Mouse (Mus musculus): ENCODE measurements around the gene Ccdc110.

The Ccdc110 gene

GRCm38 (mm10) chr8:45934582-45935014 lies at the start of gene Ccdc110:
Gene Ccdc110, plus strand, starts transcription at chr8:45934619.
- DNase-seq (ENCODE audit: low spot score): peak; percentile 97

- DNase-seq (ENCODE audit: low spot score): no peak
Measured at GRCm38 (mm10) chr8:45885202-45885685, 49.2 kb upstream of the Ccdc110 start, which contains the start of gene Pdlim3. Gene Pdlim3, plus strand, starts transcription at chr8:45885461.

DNA sequence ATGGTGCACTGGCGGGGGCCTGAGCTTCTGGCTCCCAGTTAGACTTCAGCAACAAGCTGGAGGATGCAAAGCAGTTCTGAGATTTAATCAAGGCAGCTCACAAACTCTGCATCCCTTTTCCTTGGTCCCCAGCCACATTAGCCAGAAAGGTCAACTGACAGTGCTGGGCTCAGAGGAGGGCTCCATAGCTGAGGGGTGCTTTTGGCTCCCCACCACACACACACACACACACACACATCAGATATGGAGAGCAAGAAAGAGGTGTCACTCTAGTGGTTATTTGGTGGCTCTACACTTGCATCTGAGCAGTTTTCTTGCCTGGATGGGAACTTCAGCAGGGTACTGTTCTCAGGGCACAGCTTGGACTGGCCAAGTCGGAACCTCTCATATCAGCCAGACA lies 48.6 kb upstream of the Ccdc110 start:
- no peak for DNase-seq (ENCODE audit: low spot score)

DNA sequence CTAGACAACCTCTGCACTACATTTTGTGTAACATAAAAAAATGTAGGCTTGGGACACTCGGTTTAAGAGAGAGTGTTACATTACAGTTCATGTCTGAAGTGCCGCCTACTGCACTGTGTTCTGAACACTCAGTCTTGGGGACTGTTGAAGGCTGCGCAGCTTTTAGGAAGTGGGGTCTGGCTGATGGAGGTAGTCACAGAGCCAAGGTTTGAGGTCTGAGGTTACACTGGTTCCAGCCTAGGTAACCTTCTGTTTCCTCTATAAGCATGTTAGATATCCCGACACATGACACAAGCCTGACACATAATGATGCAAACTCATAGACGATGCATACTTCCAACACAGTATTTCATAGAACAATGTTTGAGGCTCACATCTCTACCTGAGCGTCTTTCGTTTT lies 44.7 kb upstream of the Ccdc110 start:
- no peak for DNase-seq (ENCODE audit: low spot score)

GRCm38 (mm10) chr8:45896590-45896989 lies 37.8 kb upstream of the Ccdc110 start:
- no peak for DNase-seq (ENCODE audit: low spot score)

DNA sequence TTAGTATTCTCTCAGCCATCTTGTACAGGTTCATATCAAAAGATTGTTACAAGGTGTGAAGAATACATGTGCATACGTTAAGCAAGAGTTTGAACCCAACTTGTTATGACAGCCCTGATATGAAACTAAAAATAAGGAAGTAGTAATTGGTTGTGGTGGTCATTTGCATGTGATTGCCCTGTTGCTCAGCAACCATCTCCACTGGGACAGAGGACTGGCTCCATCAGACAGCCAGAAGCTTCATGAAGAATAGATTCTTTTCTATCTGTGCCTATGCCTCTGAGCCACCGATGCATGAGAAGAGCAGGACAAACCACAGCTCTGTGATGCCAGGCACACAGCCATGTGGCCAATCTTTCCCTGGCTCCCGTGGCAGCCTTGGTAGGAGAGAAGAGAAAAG lies 34.6 kb upstream of the Ccdc110 start:
- no peak for DNase-seq (ENCODE audit: low spot score)

GRCm38 (mm10) chr8:45901626-45902025 lies 32.8 kb upstream of the Ccdc110 start:
- no peak for DNase-seq (ENCODE audit: low spot score)

- DNase-seq (ENCODE audit: low spot score): no peak
Measured at GRCm38 (mm10) chr8:45903659-45904058, 30.8 kb upstream of the Ccdc110 start.

- no peak for DNase-seq (ENCODE audit: low spot score)
Measured at GRCm38 (mm10) chr8:45905591-45906250, 28.7 kb upstream of the Ccdc110 start.

- no peak for DNase-seq (ENCODE audit: low spot score)
Measured at GRCm38 (mm10) chr8:45906251-45906619, 28.2 kb upstream of the Ccdc110 start.

DNA sequence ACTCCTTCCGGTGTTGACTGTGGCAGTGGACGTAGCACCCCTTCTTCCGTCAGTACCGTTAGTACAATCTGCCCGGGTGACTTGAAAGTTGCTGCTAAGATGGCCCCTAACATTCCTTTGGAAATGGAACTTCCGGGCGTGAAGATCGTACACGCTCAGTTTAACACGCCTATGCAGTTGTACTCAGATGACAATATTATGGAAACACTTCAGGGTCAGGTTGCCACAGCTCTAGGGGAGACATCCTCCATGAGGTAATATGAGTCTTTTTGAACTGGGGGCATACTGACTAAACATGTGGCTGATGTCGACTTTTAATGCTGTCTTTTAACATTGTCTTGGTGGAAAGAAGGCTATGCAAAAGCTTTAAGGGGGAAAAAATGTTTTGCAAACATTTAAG lies 20.7 kb upstream of the Ccdc110 start:
- DNase-seq (ENCODE audit: low spot score): no peak

DNA sequence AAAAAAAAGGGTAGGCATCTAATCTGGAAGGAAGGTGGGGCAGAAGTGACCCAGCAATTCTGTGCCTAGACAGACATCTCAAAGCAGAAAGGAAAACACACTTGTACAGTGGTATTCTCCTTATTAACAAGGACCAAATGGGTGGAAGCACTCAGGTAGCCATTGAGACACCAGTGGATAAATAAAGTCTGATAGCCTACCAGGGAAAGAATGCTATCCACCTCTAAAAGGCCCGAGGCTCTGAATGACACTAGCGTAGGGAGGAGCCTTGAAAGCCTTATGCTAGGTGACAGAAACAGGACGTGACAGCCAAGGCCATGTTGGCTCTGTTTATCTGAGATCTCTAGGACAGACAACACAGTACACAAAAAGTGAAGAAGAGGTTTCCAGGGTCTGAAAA lies 17.9 kb upstream of the Ccdc110 start:
- no peak for DNase-seq (ENCODE audit: low spot score)

- no peak for DNase-seq (ENCODE audit: low spot score)
Measured at GRCm38 (mm10) chr8:45917040-45917679, 17.3 kb upstream of the Ccdc110 start.

- DNase-seq (ENCODE audit: low spot score): no peak
Measured at GRCm38 (mm10) chr8:45918891-45919290, 15.5 kb upstream of the Ccdc110 start.

GRCm38 (mm10) chr8:45920392-45920791 lies 14.0 kb upstream of the Ccdc110 start:
- no peak for DNase-seq (ENCODE audit: low spot score)

- no peak for DNase-seq (ENCODE audit: low spot score)
Measured at GRCm38 (mm10) chr8:45922116-45922515, 12.3 kb upstream of the Ccdc110 start.

GRCm38 (mm10) chr8:45936986-45937385 lies 2.6 kb downstream of the Ccdc110 start:
- DNase-seq (ENCODE audit: low spot score): no peak

GRCm38 (mm10) chr8:45946283-45946682 lies 11.9 kb downstream of the Ccdc110 start:
- DNase-seq (ENCODE audit: low spot score): no peak

- DNase-seq (ENCODE audit: low spot score): no peak
Measured at GRCm38 (mm10) chr8:45950622-45951021, 16.2 kb downstream of the Ccdc110 start.

- no peak for DNase-seq (ENCODE audit: low spot score)
Measured at GRCm38 (mm10) chr8:45970894-45971293, 36.5 kb downstream of the Ccdc110 start.

DNA sequence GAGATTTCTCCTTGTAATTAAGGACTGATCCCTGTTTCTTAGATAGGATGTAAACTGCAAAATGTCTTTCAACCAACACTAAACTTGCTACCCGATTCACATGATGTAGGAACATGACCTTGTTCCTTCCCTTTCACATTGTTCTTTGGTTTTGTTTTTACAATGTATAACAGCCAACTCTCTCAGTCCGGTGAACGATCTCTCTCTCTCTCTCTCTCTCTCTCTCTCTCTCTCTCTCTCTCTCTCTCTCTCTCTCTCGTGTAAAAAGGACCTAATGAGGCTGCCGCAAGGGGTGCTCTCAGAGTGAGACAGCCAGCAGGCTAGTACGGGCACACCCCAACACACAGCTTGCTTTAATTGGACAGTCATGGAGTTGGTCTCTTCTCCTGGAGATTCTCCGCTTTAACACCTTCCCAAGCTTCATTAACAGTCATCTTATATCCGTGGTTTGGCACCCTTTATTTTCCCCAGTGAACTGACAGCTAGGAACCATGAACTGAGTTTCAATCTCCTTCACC lies 39.6 kb downstream of the Ccdc110 start:
- no peak for DNase-seq (ENCODE audit: low spot score)

DNA sequence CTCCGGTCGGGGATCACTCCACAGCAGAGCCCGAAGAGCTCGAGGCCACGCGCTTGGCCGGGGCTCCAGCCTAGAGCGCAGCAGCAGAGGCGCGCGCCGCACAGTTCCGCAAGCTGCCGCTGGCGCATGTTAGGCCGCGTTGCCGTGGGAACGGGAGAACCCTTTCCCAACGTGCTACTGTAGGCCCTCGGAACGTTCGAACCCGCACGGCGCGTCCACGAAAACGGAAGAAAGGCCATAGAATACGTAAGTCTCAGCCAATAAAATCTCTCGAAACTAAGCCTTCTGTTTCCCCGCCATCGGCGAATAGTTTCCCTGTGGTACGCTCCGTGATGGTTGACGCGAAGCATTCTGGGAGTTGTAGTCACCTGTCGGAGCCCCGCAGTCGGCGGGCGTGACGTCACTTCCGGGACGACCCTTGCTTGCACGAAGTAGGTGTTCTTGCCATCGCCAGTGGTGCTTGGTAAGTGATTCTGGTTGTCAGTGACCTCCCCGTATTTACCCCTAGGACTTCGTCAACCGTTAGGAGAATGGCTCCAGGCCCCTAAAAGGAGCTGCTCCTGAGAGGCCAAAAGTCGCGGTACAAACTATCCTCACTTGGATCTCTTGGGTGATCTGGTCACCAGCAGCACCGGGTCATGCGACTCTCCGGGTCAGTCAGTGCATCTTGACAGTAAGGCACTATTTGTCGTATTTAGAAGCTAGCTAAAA lies 40.9 kb downstream of the Ccdc110 start, which contains the start of the genes 1700029J07Rik and Ufsp2:
TSS of gene 1700029J07Rik (minus strand) at position 127 of the 711 bp plus-strand sequence.
TSS of gene Ufsp2 (plus strand) at position 403 of the 711 bp plus-strand sequence.
- DNase-seq (ENCODE audit: low spot score): peak; percentile 99
